Mouse (Mus musculus) CD4-positive helper T cell, adult 2 months (primary cell): ENCODE measurements around the gene Plcz1.

Experiments used
- DNase-seq: peaks from one replicate; pipeline ENCODE4 v3.0.0-alpha.2; 2012; ENCODE audit warnings: low read depth, missing footprints, low spot score

Plcz1 gene

DNA sequence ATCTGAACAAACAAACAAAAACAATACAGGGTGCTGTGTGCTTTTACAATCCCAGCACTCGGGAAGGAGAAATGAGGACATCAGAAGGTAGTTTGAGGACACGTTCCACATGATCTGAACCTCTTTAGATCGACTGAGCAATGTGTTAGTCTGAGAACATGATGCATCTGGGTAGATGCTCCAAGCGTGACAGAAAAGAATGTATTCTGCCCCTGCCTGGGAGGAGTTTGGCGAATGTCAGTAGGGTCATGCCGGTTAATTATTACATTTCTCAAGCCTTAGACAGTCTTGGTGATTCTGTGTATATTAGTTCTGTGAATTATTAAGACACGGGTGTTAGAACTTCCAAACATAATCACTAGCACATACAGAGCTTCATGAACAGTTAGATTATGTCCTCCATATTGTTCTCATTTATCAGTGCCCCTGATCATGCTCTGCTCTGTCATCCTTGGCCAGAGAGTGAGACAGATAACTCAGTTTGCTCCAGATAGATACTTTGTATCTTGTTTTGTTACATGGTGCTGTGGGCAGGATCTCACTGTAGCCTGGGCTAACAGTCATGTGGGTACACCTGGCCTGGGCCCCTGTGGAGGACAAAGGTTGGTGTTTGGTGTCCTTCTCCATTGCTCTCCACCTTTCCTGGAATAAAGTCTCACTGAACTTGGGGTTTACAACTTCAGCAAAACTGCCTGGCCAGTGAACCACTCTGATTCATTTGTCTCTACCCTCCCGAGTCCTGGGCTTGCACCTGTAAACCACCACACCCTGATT is 94.0 kb downstream of the Plcz1 start:
- no peak for DNase-seq
